Mouse (Mus musculus): Measurements from ENCODE around the gene Rnh1. TPM values are rescaled to one million over a fixed set of nuclear protein-coding genes. Genes with fewer than 3 reads are reported as not detected.

The Rnh1 gene
- total RNA-seq, 2 experiments from 2014 or later: 30.5 to 32.9 TPM

GRCm38 (mm10) chr7:141169866-141170265, 2.8 kb downstream of the Rnh1 start:
- no peak for DNase-seq (ENCODE audit: low spot score in 2 of 2)
- intact Hi-C loops (cut with DNase I): loop anchor here (5.0 kb wide), 1 partner anchor 98 kb away; no protein-coding TSS in a partner anchor

- no peak for DNase-seq (ENCODE audit: low spot score in 2 of 2)
- intact Hi-C loops (cut with DNase I): no loop called here
Observed at GRCm38 (mm10) chr7:141169300-141169699, 3.4 kb downstream of the Rnh1 start.

DNA sequence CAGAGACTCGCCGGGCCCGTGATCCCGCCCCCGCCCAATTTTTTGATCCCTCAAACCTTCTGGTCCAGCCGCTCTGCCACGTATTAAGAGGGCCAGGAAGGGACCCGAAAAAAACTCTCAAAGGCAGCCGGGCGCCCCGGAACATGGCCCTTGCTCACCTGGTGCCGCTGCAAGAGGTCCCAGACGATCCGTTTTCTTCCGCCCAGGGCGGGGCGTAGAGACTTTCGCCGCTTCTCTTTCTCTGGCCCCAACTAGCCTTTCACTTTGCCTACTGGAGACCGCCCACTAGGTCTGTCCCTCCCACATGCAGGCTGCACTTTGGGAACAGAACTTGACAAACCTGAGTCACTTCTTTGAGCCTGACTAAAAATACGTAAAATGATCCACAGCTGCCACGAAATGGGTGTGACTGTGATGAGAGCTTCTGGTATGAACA, 4.1 kb downstream of the Rnh1 start:
- DNase-seq (ENCODE audit: low spot score in 2 of 2): peak; percentile 51 to 87
- intact Hi-C loops (cut with DNase I): no loop called here

GRCm38 (mm10) chr7:141167901-141168517, 4.6 kb downstream of the Rnh1 start:
- intact Hi-C loops (cut with DNase I): no loop called here
- peak in 1 of 2 experiments; percentile 24 for DNase-seq (ENCODE audit: low spot score in 2 of 2)

- DNase-seq (ENCODE audit: low spot score in 2 of 2): peak in 1 of 2 experiments; percentile 45
Observed at GRCm38 (mm10) chr7:141164850-141165249, 7.8 kb downstream of the Rnh1 start.

DNA sequence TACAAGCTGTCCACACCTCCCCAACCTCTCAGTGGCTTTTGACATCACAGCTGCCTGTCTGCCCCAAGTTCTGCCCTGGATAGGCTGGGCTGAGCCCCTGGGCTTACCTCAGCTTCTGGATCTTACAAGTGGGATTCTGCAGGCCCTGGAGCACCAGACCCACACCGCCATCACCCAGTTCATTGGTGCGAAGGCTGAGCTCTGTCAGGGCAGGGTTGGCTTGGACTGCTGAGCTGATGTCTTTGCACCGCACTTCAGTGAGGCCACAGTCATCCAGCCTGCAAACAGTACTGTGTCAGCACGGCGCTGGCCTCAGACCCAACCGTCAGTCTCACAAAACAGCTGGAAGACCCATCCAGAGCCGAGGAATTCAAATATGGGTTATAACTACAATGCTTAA, 8.3 kb downstream of the Rnh1 start:
- intact Hi-C loops (cut with DNase I): no loop called here

More at GRCm38 (mm10) chr7:141164850-141165249, 7.8 kb downstream of the Rnh1 start:
- intact Hi-C loops (cut with DNase I): no loop called here

GRCm38 (mm10) chr7:141155362-141155761, 17.3 kb downstream of the Rnh1 start:
- intact Hi-C loops (cut with DNase I): no loop called here
- no peak for DNase-seq (ENCODE audit: low spot score in 2 of 2)

More for the DNA sequence above, 8.3 kb downstream of the Rnh1 start:
- no peak for DNase-seq (ENCODE audit: low spot score in 2 of 2)

DNA sequence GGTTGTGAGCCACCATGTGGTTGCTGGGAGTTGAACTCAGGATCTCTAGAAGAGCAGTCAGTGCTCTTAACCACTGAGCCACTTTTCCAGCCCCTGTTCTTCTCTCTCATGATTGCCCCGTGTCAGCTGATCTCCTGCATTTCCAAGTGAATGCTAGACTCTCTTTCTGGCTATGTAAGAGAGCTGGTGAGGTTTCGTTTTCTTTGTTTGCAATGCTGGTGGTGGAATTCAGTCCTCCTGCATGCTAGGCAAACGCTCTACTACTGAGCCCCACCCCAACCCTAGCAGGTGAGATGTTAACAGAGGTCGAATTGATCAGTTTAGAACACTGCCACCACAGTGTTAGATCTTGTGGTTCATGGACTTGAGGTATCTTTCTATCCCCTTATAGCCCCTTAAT, 24.0 kb downstream of the Rnh1 start:
- intact Hi-C loops (cut with DNase I): no loop called here

DNA sequence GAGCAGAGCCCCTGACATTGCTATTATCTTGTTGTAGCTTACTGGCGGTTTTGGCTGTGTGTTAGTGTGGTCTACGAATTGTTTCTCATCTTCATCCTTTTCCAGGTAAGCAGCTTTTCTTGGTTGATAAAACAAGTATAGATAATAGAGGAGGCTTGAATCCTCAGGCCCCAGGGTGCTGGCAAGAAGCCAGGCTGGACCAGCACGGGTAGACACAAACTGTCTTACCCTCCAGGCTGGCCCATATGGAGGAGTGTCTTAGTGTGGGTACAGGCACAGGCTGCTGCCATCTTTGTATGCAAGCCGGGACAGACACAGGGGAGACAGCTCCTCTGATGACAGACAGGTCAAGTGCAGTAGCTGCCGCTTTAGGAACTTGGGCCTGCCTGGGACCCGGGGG, 25.6 kb downstream of the Rnh1 start:
- intact Hi-C loops (cut with DNase I): no loop called here

More for the DNA sequence above, 24.0 kb downstream of the Rnh1 start:
- DNase-seq (ENCODE audit: low spot score in 2 of 2): no peak

GRCm38 (mm10) chr7:141146043-141146595, 26.5 kb downstream of the Rnh1 start:
- peak in 1 of 2 experiments; percentile 24 for DNase-seq (ENCODE audit: low spot score in 2 of 2)
- intact Hi-C loops (cut with DNase I): no loop called here

More for the DNA sequence above, 25.6 kb downstream of the Rnh1 start:
- DNase-seq (ENCODE audit: low spot score in 2 of 2): no peak

GRCm38 (mm10) chr7:141145403-141145802, 27.3 kb downstream of the Rnh1 start:
- intact Hi-C loops (cut with DNase I): no loop called here
- DNase-seq (ENCODE audit: low spot score in 2 of 2): no peak

GRCm38 (mm10) chr7:141144650-141145049, 28.0 kb downstream of the Rnh1 start:
- intact Hi-C loops (cut with DNase I): no loop called here
- DNase-seq (ENCODE audit: low spot score in 2 of 2): no peak

GRCm38 (mm10) chr7:141143861-141144260, 28.8 kb downstream of the Rnh1 start:
- no peak for DNase-seq (ENCODE audit: low spot score in 2 of 2)
- intact Hi-C loops (cut with DNase I): no loop called here

DNA sequence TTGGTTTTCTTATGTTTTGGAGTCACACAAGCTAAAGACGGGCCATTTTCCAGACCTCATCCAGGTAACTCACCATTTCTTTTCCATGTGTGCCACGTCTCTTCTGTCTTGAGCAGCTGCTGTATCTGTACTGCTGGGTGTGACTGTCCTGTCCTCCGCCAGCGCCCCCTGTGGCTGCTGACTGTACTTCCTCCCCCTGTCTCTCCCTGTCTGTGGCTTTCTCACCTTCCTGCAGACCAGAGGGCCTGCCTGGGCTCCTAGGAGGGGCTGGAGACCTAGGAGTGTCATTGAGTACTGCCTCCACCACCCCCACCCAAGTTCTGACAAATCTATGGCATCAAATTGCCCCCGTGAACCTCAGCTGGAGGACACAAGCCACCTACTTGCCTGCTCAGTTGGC, 29.5 kb downstream of the Rnh1 start:
- DNase-seq (ENCODE audit: low spot score in 2 of 2): no peak
- intact Hi-C loops (cut with DNase I): no loop called here

- intact Hi-C loops (cut with DNase I): no loop called here
- DNase-seq (ENCODE audit: low spot score in 2 of 2): no peak
Observed at GRCm38 (mm10) chr7:141141326-141141725, 31.3 kb downstream of the Rnh1 start.

- DNase-seq (ENCODE audit: low spot score in 2 of 2): no peak
- intact Hi-C loops (cut with DNase I): loop anchor here (2.0 kb wide), 1 partner anchor 41 kb away; the partner anchor contains the start of gene Rnh1
Observed at GRCm38 (mm10) chr7:141131904-141132755, 40.5 kb downstream of the Rnh1 start.

DNA sequence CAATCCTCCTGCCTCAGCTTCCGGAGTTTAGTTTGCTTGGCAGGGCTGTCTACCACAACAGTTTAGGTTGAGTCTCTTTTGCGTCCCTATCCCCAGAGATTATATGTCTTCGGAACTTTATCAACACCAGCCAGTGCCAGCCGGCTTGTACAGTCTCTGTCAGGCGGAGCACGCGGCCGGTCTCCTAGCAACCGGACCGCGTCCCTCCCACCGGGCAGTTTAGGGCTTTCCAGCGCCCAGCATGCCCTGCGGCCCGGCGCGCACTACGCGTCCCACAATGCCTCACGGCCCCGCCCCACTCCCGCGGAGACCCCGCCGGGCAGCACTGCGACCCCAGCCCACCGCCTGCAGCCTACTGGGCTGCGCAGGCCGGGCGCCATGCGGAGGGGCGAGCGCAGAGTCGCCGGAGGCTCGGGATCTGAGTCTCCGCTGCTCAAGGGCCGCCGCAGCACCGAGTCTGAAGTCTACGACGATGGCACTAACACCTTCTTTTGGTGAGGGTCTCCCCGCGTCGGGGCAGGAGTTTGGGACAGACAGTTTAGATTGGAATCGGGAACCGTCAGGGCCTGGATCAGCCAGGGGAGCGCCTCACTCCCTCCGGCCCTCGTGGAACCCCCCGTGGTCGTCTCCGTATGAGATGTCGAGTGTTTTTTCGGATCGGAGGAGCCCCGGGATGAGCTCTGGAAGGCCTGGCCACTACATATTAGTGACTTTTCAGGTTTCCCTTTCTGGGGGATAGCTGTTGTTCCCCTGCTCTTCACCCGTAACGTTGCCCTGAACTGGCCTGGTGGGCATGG, 41.4 kb downstream of the Rnh1 start:
- intact Hi-C loops (cut with DNase I): loop anchor here (2.0 kb wide), 1 partner anchor 42 kb away; the partner anchor contains the start of gene Rnh1
- DNase-seq (ENCODE audit: low spot score in 2 of 2): peak; percentile 94

DNA sequence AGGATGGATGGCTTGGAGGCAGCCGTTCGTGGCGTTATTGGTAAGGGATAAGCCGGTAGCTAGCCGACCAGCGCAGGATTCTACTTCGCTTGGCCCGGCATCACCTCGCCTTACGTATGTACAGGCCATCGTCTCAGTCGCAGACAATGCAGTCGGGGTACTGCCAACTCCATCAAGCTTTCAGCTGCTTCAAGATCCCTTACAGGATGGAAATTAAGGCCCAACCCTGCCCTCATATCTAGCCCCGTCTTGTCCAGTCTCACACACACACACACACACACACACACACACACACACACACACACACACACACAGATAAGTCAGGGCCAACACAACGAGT, 49.2 kb downstream of the Rnh1 start:
- DNase-seq (ENCODE audit: low spot score in 2 of 2): no peak
- intact Hi-C loops (cut with DNase I): loop anchor here (5.0 kb wide), 1 partner anchor 46 kb away; the partner anchor contains the start of gene Pkp3

DNA sequence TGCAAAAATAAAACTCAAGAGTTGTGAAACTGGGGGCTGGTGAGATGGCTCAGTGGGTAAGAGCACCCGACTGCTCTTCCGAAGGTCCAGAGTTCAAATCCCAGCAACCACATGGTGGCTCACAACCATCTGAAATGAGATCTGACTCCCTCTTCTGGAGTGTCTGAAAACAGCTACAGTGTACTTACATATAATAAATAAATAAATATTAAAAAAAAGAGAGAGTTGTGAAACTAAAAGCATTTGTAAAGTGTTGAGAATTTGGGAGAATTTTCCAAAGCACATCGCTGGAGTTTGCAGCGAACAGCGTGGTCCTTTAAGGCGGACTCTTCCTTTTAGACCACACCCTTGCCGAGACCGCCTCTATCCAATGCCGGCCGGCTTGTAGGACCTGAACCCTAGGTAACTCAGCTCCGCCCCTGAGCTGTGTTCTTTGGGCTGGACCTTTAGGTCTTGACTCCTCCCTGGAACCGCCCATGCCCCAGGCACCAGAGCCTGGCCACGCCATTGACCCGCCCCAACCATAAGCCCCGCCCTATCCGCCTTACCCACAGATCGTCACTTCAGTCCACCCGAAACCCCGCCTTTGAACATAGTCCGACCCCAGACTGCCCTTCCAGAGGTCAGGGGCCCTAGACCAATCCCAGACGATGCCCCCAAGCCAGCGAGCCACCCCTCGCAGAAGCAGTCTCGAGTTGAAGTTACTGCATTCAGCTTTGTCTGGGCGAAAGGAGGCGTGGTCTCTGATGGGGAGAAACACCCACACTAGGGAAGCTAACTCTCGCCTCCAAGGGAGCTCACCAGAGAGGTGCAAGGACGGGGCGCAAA, 49.8 kb downstream of the Rnh1 start:
- intact Hi-C loops (cut with DNase I): loop anchor here (5.0 kb wide), 1 partner anchor 46 kb away; the partner anchor contains the start of gene Pkp3

More for the DNA sequence above, 49.8 kb downstream of the Rnh1 start:
- DNase-seq (ENCODE audit: low spot score in 2 of 2): peak; percentile 78 to 92
